Mouse (Mus musculus) embryonic facial prominence, embryonic 14.5 days (tissue): ENCODE data around the gene Sprr2k. TPM values are rescaled to one million over a fixed set of nuclear protein-coding genes. Genes with fewer than 3 reads are reported as not detected.

Experiments
- ATAC-seq: fragments of 200-750 bp; cut with Nextera tagmentation; 2 replicates; pipeline ENCODE4 v1.8.0; 2017; ENCODE audit warnings: low read depth, moderate number of reproducible peaks, moderate TSS enrichment
- DNase-seq: peaks from one replicate; pipeline ENCODE4 v3.0.0-alpha.2; 2015; ENCODE audit warnings: low spot score
- H3K27ac ChIP-seq: fragments of 300-500 bp; sonication (generic); replicated peaks from 2 replicates; pipeline ENCODE4 v1.5.1; 2014; ENCODE audit warnings: low read depth, mild to moderate bottlenecking, low read length, moderate library complexity
- H3K27me3 ChIP-seq: fragments of 300-500 bp; sonication (generic); replicated peaks from 2 replicates; pipeline ENCODE4 v1.6.1; 2014; ENCODE audit warnings: low read length; ENCODE audit not compliant: control insufficient read depth, insufficient read depth
- H3K36me3 ChIP-seq: fragments of 300-500 bp; sonication (generic); 2 replicates; pipeline ENCODE4 v1.6.1; 2014; ENCODE audit warnings: low read length, mixed read lengths; ENCODE audit not compliant: control insufficient read depth, insufficient read depth
- H3K4me1 ChIP-seq: fragments of 300-500 bp; sonication (generic); 2 replicates; pipeline ENCODE4 v1.6.1; 2014; ENCODE audit warnings: antibody characterized with exemption, low read length; ENCODE audit not compliant: control insufficient read depth, insufficient read depth
- H3K4me2 ChIP-seq: fragments of 300-500 bp; sonication (generic); 2 replicates; pipeline ENCODE4 v1.6.1; 2014; ENCODE audit warnings: low read depth, mild to moderate bottlenecking, low read length, moderate library complexity, mixed read lengths
- H3K4me3 ChIP-seq: fragments of 300-500 bp; sonication (generic); 2 replicates; pipeline ENCODE4 v1.5.1; 2014; ENCODE audit warnings: low read depth, mild to moderate bottlenecking, low read length
- H3K9ac ChIP-seq: fragments of 300-500 bp; sonication (generic); 2 replicates; pipeline ENCODE4 v1.6.1; 2014; ENCODE audit warnings: low read depth, mild to moderate bottlenecking, low read length, moderate library complexity, mixed read lengths
- H3K9me3 ChIP-seq: fragments of 300-500 bp; sonication (generic); 2 replicates; pipeline ENCODE4 v1.6.1; 2016; ENCODE audit warnings: low read length; ENCODE audit not compliant: control insufficient read depth
- WGBS: fragments of 180-500 bp; shearing (Covaris S2); extraction: QIAGEN DNeasy Blood & Tissue Kit; methylation state at CpG from one replicate; pipeline ENCODE4 v1.1.7; 2014; 5-methylcytosine and 5-hydroxymethylcytosine counted together
- polyA plus RNA-seq: library from polyadenylated mRNA; unstranded; fragments of >200 nt; fragmentation: Nextera tagmentation; extraction: Ambion mirVana; gene quantifications from 2 replicates; pipeline ENCODE4 v1.2.1, GENCODE M21; 2014

The Sprr2k gene
- 0.29 TPM in 1 of 2 replicates, not detected in the other for polyA plus RNA-seq

GRCm38 (mm10) chr3:92432282-92432681 is at the start of gene Sprr2k:
Gene Sprr2k (plus strand): TSS chr3:92432582.
- Histone ChIP-seq H3K9me3 (no peaks in the 10 kb centered on the region), H3K9ac (no peak within 1 kb of the TSS), H3K36me3 (no peaks in the 10 kb centered on the region), H3K4me1 (no peaks in the 10 kb centered on the region), H3K4me3 (no peak within 1 kb of the TSS), H3K27me3 (no peaks in the 10 kb centered on the region), H3K4me2 (no peak within 1 kb of the TSS), H3K27ac (no peak within 1 kb of the TSS)
- ATAC-seq (no peak), DNase-seq (no peak)
- 72% methylated on average over 2 of the region's 2 CpGs for WGBS

GRCm38 (mm10) chr3:92385385-92385784 is 47.0 kb upstream of the Sprr2k start, which contains the start of gene Sprr2h:
Gene Sprr2h (plus strand): TSS chr3:92385685.
- Histone ChIP-seq H3K4me2 (no peak within 1 kb of the TSS), H3K36me3 (no peaks in the 10 kb centered on the region), H3K4me1 (no peaks in the 10 kb centered on the region), H3K4me3 (no peak within 1 kb of the TSS), H3K27ac (no peak within 1 kb of the TSS), H3K9ac (no peak within 1 kb of the TSS), H3K27me3 (no peaks in the 10 kb centered on the region), H3K9me3 (no peaks in the 10 kb centered on the region)
- WGBS = 81% methylated on average over 1 of the region's 1 CpGs
- DNase-seq (no peak), ATAC-seq (no peak)

- Histone ChIP-seq H3K9me3 (no peaks in the 10 kb centered on the region), H3K9ac (no peak overlapping the region), H3K27ac (no peak overlapping the region), H3K27me3 (no peaks in the 10 kb centered on the region), H3K4me2 (no peak overlapping the region), H3K36me3 (no peaks in the 10 kb centered on the region), H3K4me3 (no peak overlapping the region), H3K4me1 (no peaks in the 10 kb centered on the region)
- 41% methylated on average over 1 of the region's 1 CpGs for WGBS
- DNase-seq (peak; percentile 1), ATAC-seq (no peak)
Observed at GRCm38 (mm10) chr3:92394301-92394700, 38.1 kb upstream of the Sprr2k start.

- ATAC-seq (no peak), DNase-seq (no peak)
- Histone ChIP-seq H3K9me3 (no peaks in the 10 kb centered on the region), H3K9ac (no peak within 1 kb of the TSS), H3K4me1 (no peaks in the 10 kb centered on the region), H3K4me2 (no peak within 1 kb of the TSS), H3K27me3 (no peaks in the 10 kb centered on the region), H3K27ac (no peak within 1 kb of the TSS), H3K36me3 (no peaks in the 10 kb centered on the region), H3K4me3 (no peak within 1 kb of the TSS)
- WGBS = 90% methylated on average over 2 of the region's 2 CpGs
Observed at GRCm38 (mm10) chr3:92407691-92408090, 24.7 kb upstream of the Sprr2k start, which contains the start of gene Sprr2i. Gene Sprr2i (plus strand): TSS chr3:92407991.

- Histone ChIP-seq H3K4me1 (no peaks in the 10 kb centered on the region), H3K4me3 (no peak within 1 kb of the TSS), H3K4me2 (no peak within 1 kb of the TSS), H3K27ac (no peak within 1 kb of the TSS), H3K9me3 (no peaks in the 10 kb centered on the region), H3K9ac (no peak within 1 kb of the TSS), H3K36me3 (no peaks in the 10 kb centered on the region), H3K27me3 (no peaks in the 10 kb centered on the region)
- no peak for ATAC-seq
- 93% methylated on average over 2 of the region's 2 CpGs for WGBS
- DNase-seq = no peak
Observed at GRCm38 (mm10) chr3:92417782-92418181, 14.6 kb upstream of the Sprr2k start, which contains the start of gene Sprr2j-ps. Gene Sprr2j-ps (plus strand): TSS chr3:92418082.

GRCm38 (mm10) chr3:92429323-92429722 is 3.1 kb upstream of the Sprr2k start, which contains the start of gene Gm9774:
Gene Gm9774 (minus strand): TSS chr3:92429423.
- H3K27me3 ChIP-seq = no peaks in the 10 kb centered on the region
- H3K9ac ChIP-seq = no peak within 1 kb of the TSS
- no peak within 1 kb of the TSS for H3K4me2 ChIP-seq
- WGBS = 94% methylated on average over 6 of the region's 6 CpGs
- H3K9me3 ChIP-seq = no peaks in the 10 kb centered on the region
- H3K4me3 ChIP-seq = no peak within 1 kb of the TSS
- H3K36me3 ChIP-seq = no peaks in the 10 kb centered on the region
- no peaks in the 10 kb centered on the region for H3K4me1 ChIP-seq
- ATAC-seq = no peak
- no peak for DNase-seq
- no peak within 1 kb of the TSS for H3K27ac ChIP-seq

GRCm38 (mm10) chr3:92438689-92439088 is 6.3 kb downstream of the Sprr2k start, which contains the start of gene Sprr1b:
Gene Sprr1b (minus strand): TSS chr3:92438789.
- Histone ChIP-seq H3K27ac (no peak within 1 kb of the TSS), H3K4me3 (no peak within 1 kb of the TSS), H3K27me3 (no peaks in the 10 kb centered on the region), H3K4me2 (no peak within 1 kb of the TSS), H3K4me1 (no peaks in the 10 kb centered on the region), H3K36me3 (no peaks in the 10 kb centered on the region), H3K9ac (no peak within 1 kb of the TSS), H3K9me3 (no peaks in the 10 kb centered on the region)
- ATAC-seq (no peak), DNase-seq (no peak)
- 82% methylated on average over 3 of the region's 3 CpGs for WGBS

GRCm38 (mm10) chr3:92440177-92440576 is 7.8 kb downstream of the Sprr2k start:
- ATAC-seq (no peak), DNase-seq (peak; percentile 1)
- Histone ChIP-seq H3K4me1 (no peaks in the 10 kb centered on the region), H3K4me2 (no peak overlapping the region), H3K27me3 (no peaks in the 10 kb centered on the region), H3K27ac (no peak overlapping the region), H3K9me3 (no peaks in the 10 kb centered on the region), H3K9ac (no peak overlapping the region), H3K4me3 (no peak overlapping the region), H3K36me3 (no peaks in the 10 kb centered on the region)
- 86% methylated on average over 3 of the region's 3 CpGs for WGBS

GRCm38 (mm10) chr3:92455151-92455550 is 22.8 kb downstream of the Sprr2k start:
- no peaks in the 10 kb centered on the region for H3K4me1 ChIP-seq
- H3K9me3 ChIP-seq = no peaks in the 10 kb centered on the region
- no peak overlapping the region for H3K27ac ChIP-seq
- DNase-seq (no peak), ATAC-seq (no peak)
- H3K36me3 ChIP-seq = no peaks in the 10 kb centered on the region
- no peaks in the 10 kb centered on the region for H3K27me3 ChIP-seq
- WGBS = 84% methylated on average over 5 of the region's 5 CpGs
- H3K4me3 ChIP-seq = no peak overlapping the region
- H3K9ac ChIP-seq = no peak overlapping the region
- H3K4me2 ChIP-seq = no peak overlapping the region
